Mouse (Mus musculus) midbrain, embryonic 13.5 days (tissue): ENCODE measurements around the gene B3galt2. TPM values are rescaled to one million over a fixed set of nuclear protein-coding genes. Genes with fewer than 3 reads are reported as not detected.

ENCODE experiments used
- polyA plus RNA-seq: library from polyadenylated mRNA; unstranded; fragments of >200 nt; fragmentation: Nextera tagmentation; extraction: Ambion mirVana; gene quantifications from 2 replicates; pipeline ENCODE4 v1.2.1, GENCODE M21; 2015

Gene B3galt2
- polyA plus RNA-seq, 1 experiment from 2014 or later = 4.3 TPM

Other genes with a start within 250 kb of the B3galt2 start
- gene Cdc73, start 62.2 kb downstream of the B3galt2 start, polyA plus RNA-seq = 21.0 and 26.8 TPM in 2 replicates
- gene Glrx2, start 75.7 kb downstream of the B3galt2 start, polyA plus RNA-seq = 135 and 140 TPM in 2 replicates
- 46.0 and 51.8 TPM in 2 replicates for gene Trove2, start 136.4 kb downstream of the B3galt2 start, polyA plus RNA-seq
- 69.1 and 79.4 TPM in 2 replicates for gene Uchl5, start 136.6 kb downstream of the B3galt2 start, polyA plus RNA-seq